Mouse (Mus musculus): ENCODE measurements around the gene Slc1a6.
"Not testable (repeated sequence)": the region's sequence is repeated elsewhere in the genome, so short reads cannot be mapped to it uniquely, and the experiment has no call there.

Gene Slc1a6

DNA sequence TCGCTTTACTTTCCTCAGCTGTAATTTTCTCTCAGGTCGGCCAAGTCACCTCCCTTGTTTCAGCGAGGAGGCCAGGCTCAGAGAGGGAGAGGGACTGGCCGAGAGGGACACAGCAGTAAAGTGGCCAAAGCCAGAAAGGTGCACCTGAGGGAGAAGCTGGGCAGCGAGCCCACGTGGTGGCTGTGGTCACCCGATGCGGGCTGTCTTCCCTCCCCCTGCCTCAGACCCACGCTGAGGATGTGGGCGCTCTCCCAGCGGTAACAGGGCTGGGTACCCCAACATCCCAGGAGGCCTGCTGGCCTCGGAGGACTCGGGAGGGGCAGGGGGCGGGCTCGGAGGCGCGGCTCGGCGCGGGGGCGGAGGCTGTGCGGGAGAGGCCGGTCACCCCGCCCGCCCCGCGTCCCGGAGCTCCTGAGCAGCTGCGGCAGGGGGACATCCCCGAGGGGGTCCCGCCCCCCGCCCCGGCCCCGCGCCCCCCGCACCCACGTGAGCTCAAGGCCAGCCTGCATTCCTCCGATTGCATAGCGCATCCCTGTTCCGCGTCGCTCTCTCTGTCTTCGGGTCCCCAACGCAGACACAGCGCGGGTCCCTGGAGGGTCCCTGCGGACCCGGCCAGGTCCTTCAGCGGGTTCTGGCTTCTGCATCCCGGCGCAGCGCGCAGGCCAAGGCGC lies at the start of gene Slc1a6:
Slc1a6 (plus strand) TSS at position 516 of the 671 bp plus-strand sequence.
- DNase-seq: no peak

- no peak for DNase-seq
These were observed 40.5 kb upstream of the Slc1a6 start for GRCm38 (mm10) chr10:78739821-78740220.

DNA sequence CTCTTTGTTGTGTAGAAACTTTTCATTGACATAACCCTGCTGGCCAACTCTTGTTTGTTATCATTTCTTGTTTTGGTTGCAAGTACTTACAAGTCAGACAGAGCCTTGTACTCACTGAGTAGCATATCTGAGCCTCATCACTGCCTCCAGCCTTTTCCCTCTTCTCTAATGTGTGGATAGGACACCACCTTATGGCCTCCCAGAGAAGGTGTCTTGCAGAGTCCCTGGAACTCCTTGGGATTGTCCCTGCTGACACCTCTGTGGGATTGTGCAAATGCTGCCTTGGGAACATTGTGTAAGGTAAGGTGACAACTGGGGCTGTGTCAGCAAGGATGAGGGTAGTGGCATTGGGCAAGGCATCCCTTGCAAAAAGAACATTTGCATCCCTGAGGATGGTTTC lies 36.6 kb upstream of the Slc1a6 start:
- DNase-seq: no peak

GRCm38 (mm10) chr10:78745453-78746232 lies 34.7 kb upstream of the Slc1a6 start:
- DNase-seq: no peak

- no peak for DNase-seq
These were observed 33.1 kb upstream of the Slc1a6 start for GRCm38 (mm10) chr10:78747035-78747721.

DNA sequence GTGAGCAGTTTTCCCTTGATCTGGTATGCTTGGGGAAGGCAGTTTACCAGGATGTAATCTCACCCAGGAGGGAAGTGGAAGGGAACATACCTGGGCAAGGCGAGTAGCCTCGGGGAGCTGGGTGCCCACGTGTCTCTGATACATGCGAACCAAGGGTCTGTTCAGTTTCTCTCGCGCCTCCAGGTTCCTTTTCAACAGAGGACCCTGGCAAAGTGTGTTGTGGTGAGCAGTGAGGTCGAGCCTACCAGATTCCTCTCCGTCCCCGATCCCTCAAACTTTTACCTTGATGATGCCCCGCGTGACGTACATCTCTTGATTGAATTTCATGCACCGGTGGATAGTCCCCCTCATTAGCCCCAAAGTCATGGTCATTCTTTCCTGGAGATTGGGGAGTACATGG lies 32.1 kb upstream of the Slc1a6 start:
- DNase-seq: no peak

GRCm38 (mm10) chr10:78748946-78749345 lies 31.4 kb upstream of the Slc1a6 start:
- DNase-seq: no peak

GRCm38 (mm10) chr10:78752452-78753191 lies 27.7 kb upstream of the Slc1a6 start, which contains the start of gene Ccdc105:
Gene Ccdc105, minus strand, starts transcription at chr10:78753065.
- no peak for DNase-seq

DNA sequence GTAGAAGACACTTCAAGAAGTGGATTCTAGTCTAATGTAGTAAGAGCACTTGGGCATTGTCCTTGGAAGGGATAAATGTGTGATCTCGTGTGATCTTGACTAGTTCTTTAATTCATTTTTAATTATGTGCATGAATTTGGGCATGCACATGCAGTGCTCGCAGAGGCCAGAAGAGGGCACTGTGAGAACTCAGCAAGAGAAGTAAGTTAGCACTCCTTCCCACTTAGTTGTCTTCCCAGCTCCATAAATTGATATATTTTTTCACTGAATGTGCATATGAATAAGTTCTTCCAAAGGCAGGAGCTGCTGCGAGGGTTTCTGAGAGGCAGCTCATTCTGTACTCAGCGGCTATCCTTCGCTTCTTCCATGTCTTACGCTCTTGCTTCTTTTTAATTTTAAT lies 24.3 kb upstream of the Slc1a6 start:
- DNase-seq: peak; percentile 54 to 57

GRCm38 (mm10) chr10:78765570-78765969 lies 14.7 kb upstream of the Slc1a6 start:
- DNase-seq: no peak

- no peak for DNase-seq
These were observed 4.5 kb upstream of the Slc1a6 start for GRCm38 (mm10) chr10:78775830-78776229.

- no peak for DNase-seq
These were observed 769 bp upstream of the Slc1a6 start for GRCm38 (mm10) chr10:78779527-78779926.

DNA sequence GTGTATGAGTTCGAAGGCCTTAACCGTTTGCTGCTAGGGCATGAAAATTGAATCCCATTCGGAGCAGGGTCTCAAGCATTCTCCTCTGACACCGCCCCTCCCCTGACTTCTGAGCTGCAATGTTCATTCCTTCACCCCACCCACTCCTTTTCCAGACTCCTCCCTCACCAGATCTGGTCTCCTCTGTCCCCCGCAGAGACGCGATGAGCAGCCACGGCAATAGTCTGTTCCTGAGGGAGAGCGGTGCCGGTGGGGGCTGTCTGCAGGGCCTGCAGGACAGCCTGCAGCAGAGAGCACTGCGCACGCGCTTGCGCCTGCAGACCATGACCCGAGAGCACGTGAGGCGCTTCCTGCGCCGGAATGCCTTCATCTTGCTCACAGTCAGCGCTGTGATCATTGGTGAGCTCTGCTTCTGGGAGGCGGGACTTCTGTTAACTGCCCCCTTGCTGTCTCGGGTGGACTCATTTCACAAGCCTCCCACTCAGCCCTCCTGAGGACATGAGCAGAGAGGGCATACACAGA lies 7.3 kb downstream of the Slc1a6 start:
- DNase-seq: no peak

DNA sequence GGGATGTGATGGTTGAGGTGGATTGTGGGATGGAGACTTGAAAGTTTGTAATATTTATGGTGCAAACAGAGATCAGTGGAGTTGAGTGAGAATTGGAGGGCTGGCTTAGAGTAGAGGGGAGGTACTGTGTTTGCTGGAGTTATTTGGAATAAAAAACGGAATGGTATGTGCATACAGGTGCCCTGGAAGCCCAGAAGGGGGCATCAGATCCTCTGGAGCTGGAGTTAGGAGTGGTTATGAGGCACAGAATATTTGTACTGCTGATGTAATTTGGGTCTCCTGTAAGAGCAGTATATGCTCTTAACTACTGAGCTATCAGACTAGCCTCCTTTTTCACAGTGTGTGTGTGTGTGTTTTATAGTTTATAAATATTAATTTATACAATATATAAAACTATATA lies 10.3 kb downstream of the Slc1a6 start:
- no peak for DNase-seq

DNA sequence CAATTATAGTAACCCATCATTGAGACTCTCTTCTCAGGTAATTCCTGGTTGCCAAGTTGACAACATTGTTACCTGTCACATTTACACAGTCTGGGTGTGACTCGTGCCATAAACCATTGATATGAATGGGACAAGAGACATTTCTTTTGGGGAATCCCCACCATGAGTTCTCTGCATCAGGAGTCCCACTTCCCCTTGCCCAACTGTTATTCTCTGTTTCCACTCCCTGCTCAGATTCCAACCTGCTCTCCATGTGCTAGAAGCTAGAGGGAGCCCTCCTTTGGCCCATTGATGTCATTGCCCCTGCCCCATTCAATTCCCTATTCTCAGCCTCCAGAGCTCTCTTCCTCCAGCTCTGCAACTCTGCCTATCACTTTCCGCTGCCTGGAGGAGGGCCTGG lies 21.2 kb downstream of the Slc1a6 start:
- no peak for DNase-seq

GRCm38 (mm10) chr10:78812358-78813060 lies 32.2 kb downstream of the Slc1a6 start:
- DNase-seq: no peak

DNA sequence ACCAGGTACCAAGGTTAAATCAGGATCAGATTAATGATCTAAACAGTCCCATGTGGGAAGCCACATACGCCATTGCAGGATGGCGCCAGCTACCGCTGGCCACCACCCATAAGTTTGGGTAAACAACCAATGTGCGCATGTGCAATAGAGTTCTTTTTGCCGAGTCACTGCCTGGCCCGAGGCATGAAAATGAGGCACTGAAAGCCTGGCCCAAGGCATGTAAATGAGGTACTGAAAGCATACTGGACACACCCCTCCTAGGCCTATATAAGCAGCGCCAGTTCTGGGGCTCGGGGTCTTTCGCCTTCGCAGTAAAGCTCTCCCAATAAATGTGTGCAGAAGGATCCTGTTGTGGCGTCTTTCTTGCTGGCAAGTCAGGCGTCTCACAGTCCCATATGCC lies 60.2 kb downstream of the Slc1a6 start:
- not testable (repeated sequence) for DNase-seq

GRCm38 (mm10) chr10:78852066-78852465 lies 71.8 kb downstream of the Slc1a6 start, which contains the start of gene Olfr1356:
Gene Olfr1356, minus strand, starts transcription at chr10:78852166.
- no peak for DNase-seq
